Mouse (Mus musculus): ENCODE measurements around the gene Cbx8. TPM values are rescaled to one million over a fixed set of nuclear protein-coding genes. Genes with fewer than 3 reads are reported as not detected.

Cbx8 gene
- polyA plus RNA-seq, 1 experiment from 2014 or later: 13.0 TPM

DNA sequence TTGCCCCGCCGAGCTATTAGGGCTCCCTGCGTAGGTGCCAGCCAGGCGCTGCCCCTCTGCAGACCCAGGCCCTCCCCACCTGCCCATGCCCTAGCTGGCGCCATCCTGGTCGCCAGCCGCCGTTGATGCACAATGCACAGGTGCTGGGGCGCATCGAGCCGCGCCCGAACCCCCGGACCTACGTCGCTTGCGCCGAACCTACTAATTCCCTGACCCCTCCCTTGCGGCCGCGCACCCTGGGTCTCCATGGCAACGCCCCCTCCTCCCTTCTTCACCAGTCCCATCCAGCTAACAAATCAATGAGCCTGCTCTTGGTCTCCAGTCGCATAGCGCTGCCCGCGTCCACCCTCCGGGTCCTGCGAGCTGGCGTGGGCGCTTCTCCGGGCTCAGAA is 552 bp upstream of the Cbx8 start:
- Histone ChIP-seq H3K4me1 (replicated peaks) (peaks cover 86% of the 10 kb centered on the region), H3K9me3 (no peaks in the 10 kb centered on the region), H3K27me3 (ENCODE audit: insufficient read depth, poor library complexity, severe bottlenecking) (peaks cover 90% of the 10 kb centered on the region), H3K27ac (peak overlapping the region; percentile 90), H3K4me3 (peak overlapping the region; percentile 80), H3K36me3 (peaks cover 11% of the 10 kb centered on the region)
- peak; percentile 86 for DNase-seq (ENCODE audit: low spot score)
- WGBS: under 1% methylated on average over 31 of the region's 31 CpGs

DNA sequence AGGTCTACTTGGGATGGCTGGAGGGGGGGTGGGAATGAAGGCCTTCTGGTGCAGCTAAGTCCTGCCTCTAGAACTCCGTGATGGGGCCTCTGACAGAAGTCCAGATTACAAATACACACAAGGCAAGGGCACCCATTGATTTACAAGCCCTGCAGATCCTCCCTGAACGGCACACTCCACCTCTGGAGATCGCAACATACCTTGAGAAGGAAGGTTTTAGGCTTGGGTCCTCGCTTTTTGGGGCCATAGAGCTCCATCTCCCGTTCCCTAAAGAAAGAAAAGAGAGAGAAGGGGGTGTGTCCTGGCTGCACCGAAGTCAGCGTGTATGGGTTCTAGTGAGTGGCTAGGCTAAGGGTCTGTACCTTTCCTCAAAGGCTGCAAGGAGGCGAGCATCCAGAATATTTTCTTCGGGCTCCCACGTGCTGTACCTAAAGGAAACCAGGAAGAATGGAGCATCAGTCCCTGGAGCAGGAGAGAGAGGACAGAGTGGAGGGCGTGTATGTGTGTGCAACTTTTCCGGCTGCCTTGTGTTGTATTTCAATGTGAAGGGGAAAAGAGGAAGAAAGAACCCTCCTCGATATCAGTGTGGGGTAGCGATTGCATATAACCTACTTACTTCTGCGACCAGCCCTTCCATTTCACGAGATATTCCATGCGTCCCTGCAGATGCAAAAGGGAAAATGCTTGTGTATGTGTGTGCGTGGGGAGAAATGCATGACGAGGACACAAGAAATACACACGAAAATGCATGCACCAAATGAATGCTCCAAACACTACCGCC is 847 bp downstream of the Cbx8 start:
- Histone ChIP-seq H3K4me3 (peak overlapping the region; percentile 80), H3K36me3 (peaks cover 11% of the 10 kb centered on the region), H3K9me3 (no peaks in the 10 kb centered on the region), H3K27me3 (ENCODE audit: insufficient read depth, poor library complexity, severe bottlenecking) (peaks cover 90% of the 10 kb centered on the region), H3K4me1 (replicated peaks) (peaks cover 91% of the 10 kb centered on the region), H3K27ac (peak overlapping the region; percentile 94)
- WGBS: 3% methylated on average over 21 of the region's 21 CpGs
- DNase-seq (ENCODE audit: low spot score): no peak

DNA sequence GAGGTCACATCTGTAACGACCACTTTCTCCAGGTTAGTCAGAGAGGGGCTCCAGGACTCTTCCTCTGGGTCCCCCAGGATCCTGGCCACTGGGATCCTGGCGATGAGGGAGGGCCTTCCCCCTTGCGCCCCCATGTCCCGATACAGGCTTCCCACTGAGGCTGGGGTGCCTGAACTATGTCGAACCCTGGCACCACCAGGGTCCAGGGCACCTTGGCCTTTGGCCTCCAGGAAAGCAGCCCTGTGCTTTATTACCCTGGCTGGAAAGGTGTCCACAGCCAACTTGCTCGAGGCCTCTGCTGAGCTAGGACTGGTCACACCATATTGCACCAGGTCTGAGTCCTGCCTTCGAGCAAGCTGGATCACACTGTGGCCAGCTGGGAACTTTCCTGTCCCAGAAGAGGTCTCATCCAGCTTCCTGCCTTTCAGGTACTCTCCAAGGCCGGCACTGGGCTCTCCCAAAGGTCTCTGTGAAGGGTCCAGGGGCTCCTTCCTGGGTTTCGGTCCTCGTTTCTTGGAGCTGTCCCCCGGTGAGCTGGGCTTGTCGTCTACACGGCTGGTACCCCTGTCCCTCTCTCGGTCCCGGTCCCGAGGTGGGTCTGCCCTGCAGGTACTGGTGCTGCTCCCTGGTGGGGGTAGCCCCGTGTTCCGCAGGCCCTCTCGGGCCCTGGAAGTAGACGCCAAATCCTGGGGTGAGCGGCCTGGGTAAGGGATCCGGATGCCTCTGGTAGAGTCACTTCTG is 1.9 kb downstream of the Cbx8 start:
- peaks cover 90% of the 10 kb centered on the region for H3K27me3 ChIP-seq (ENCODE audit: insufficient read depth, poor library complexity, severe bottlenecking)
- 20% methylated on average over 22 of the region's 22 CpGs for WGBS
- H3K27ac ChIP-seq: 0 out of 2 replicates have a peak overlapping the region, but pooled peaks have one; percentile 17
- peak overlapping the region; percentile 80 for H3K4me3 ChIP-seq
- H3K9me3 ChIP-seq: no peaks in the 10 kb centered on the region
- H3K36me3 ChIP-seq: peaks cover 11% of the 10 kb centered on the region
- H3K4me1 ChIP-seq (replicated peaks): peaks cover 92% of the 10 kb centered on the region
- no peak for DNase-seq (ENCODE audit: low spot score)

DNA sequence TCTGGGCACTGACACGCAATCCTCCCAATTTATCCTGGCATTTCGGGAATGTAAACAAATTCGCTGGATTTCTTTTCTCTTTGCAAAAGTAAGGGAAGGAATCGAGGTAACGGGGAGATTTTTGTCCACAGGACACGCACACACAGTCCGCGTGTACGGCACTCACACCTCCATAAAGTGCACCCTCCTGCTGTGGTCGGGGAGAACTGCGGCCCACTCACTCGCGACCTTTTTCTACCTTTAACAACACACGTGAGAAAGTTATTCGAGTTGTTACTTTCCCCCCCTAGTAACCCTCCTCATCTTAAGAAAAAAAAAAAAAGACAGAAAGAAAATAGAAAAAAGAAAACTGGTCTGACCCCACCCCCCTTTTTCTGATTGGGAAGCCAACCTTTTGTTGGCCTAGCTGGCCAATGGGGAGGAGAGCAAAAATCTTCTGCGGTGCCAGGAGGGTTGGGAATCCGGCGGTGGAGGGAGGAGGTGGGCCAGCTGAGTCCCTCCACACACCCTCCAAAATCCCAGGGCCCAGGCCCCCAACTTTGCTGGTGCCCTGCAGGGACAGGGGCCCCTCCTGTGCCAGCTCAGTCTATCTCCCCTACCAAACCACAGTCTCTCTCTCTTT is 2.9 kb downstream of the Cbx8 start:
- peaks cover 11% of the 10 kb centered on the region for H3K36me3 ChIP-seq
- H3K4me3 ChIP-seq: peak overlapping the region; percentile 80
- H3K4me1 ChIP-seq (replicated peaks): peaks cover 93% of the 10 kb centered on the region
- DNase-seq (ENCODE audit: low spot score): peak; percentile 43
- no peak overlapping the region for H3K27ac ChIP-seq
- H3K9me3 ChIP-seq: no peaks in the 10 kb centered on the region
- WGBS: under 1% methylated on average over 18 of the region's 18 CpGs
- H3K27me3 ChIP-seq (ENCODE audit: insufficient read depth, poor library complexity, severe bottlenecking): peaks cover 90% of the 10 kb centered on the region

DNA sequence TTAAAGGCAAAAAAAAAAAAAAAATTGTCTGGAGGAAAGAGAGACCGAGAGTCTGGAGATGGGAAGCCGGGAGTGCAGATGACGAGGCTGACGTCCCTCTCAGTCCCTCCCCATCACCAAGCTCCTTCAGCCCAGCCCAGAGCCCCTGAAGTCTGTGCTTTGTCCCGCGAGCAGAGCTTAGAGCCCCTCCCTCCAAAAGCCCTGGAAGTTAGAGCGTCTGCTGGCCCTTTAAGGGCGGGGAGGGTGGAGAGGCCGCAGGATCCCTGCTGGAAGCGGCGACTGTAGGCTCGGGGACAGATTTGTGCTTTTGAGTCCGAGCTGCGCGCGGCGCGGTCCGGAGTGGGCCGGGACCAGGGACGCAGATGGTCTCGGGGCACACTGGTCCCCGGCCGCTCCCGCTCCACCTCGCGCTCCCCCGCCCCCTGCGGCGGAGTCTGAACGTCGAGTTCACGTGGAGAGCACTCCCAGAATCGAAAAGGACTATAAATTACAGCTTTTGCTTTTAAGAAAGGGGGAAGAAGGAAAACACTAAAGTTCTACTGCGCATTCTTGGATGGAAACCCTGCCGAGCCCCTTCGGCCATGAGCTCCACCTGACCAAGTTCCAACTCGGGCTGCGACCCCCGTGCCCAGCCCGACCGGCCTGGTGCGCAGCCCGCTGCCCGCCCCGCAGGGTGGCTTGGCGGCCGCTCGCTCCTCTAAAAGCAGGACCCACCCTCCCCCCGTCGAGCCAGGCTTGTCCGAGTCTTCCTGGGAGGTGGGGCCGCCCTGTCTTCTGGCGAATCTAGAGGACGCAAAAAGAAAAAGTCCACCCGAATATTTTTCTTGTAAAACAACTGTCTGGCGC is 3.6 kb downstream of the Cbx8 start:
- under 1% methylated on average over 57 of the region's 57 CpGs for WGBS
- peaks cover 86% of the 10 kb centered on the region for H3K4me1 ChIP-seq (replicated peaks)
- peak overlapping the region; percentile 62; the same call in 1 of the 2 replicates for H3K27ac ChIP-seq
- no peaks in the 10 kb centered on the region for H3K9me3 ChIP-seq
- H3K4me3 ChIP-seq: peak overlapping the region; percentile 80
- peak; percentile 73 for DNase-seq (ENCODE audit: low spot score)
- peaks cover 11% of the 10 kb centered on the region for H3K36me3 ChIP-seq
- peaks cover 83% of the 10 kb centered on the region for H3K27me3 ChIP-seq (ENCODE audit: insufficient read depth, poor library complexity, severe bottlenecking)

DNA sequence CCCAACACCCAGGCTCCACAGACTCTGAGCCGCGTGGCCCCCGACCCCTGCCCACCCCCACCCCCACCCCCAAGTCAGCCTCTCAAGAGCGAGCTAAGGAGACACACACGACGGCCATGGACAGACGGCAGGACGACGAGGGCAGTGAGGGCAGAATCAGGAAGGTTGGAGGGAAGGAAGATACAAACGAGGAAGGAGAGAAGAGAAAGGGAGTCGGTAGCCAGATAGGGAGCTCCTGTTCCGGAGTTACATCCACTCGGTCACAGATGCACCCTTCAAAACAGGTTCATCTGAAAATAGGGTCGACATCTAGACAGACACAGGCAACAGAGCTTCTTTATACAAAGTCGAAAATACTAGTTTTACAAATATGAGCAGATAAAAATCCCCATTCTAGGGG is 4.3 kb downstream of the Cbx8 start:
- under 1% methylated on average over 15 of the region's 15 CpGs for WGBS
- H3K4me1 ChIP-seq (replicated peaks): peaks cover 78% of the 10 kb centered on the region
- H3K9me3 ChIP-seq: no peaks in the 10 kb centered on the region
- peak overlapping the region; percentile 80; the same call in 1 of the 2 replicates for H3K4me3 ChIP-seq
- no peak overlapping the region for H3K27ac ChIP-seq
- no peak for DNase-seq (ENCODE audit: low spot score)
- peaks cover 11% of the 10 kb centered on the region for H3K36me3 ChIP-seq
- peaks cover 76% of the 10 kb centered on the region for H3K27me3 ChIP-seq (ENCODE audit: insufficient read depth, poor library complexity, severe bottlenecking)

DNA sequence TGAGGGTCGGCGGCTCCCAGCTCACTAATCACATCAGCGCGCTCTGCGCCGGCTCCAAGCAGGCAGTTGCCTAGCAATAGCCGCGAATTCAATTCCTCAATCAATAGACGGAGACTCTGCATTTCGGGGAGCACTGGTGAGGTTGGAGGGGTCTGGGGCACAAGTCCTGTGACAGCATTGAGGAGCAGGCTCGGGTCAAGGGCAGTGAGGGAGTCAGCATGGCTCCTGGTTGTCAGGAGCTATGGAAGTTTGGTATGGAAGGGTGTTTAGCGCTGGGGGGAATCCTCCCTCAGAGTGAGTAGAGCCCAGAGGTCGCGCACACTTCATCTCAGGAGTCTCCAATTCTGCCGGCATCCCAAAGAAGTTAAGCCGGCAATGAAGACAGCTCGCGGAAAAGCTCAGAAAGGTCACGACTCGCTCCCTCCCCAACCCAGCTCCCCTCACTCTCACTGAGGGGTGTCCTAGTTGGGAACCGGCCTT is 5.0 kb downstream of the Cbx8 start:
- H3K4me1 ChIP-seq (replicated peaks): peaks cover 72% of the 10 kb centered on the region
- peak; percentile 69 for DNase-seq (ENCODE audit: low spot score)
- no peak overlapping the region; the same call in 1 of the 2 replicates for H3K27ac ChIP-seq
- no peaks in the 10 kb centered on the region for H3K9me3 ChIP-seq
- peak overlapping the region; percentile 32 for H3K4me3 ChIP-seq
- H3K36me3 ChIP-seq: peaks cover 17% of the 10 kb centered on the region
- 0% methylated on average over 21 of the region's 21 CpGs for WGBS
- peaks cover 72% of the 10 kb centered on the region for H3K27me3 ChIP-seq (ENCODE audit: insufficient read depth, poor library complexity, severe bottlenecking)

DNA sequence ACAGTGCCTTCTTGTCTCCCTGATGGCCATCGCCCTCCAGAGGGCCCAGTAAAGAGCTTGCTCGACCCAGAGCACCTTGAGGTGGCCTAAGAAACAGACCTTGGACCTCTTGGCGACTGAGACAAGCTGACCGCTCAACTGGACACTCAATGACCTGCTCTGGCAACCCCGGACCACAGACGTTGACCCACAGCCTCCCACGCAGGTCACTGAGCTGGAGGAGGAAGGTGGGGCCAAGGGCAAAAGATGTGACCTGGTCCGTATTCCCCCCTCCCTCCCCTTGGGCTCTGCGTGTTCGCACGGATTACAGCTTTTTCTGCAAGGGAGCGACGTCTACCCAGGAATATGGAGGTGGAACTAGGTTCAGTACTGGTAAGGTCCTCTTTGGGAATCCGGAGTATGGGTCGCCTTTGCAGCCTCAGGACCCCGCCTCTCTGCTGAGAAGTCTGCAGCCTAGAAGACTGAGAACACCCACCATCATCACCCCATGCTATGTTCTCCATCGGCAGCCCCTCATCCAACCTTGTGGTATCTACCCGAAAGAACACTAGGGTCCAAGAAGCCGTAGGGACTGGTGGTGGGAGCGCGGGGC is 5.6 kb downstream of the Cbx8 start:
- DNase-seq (ENCODE audit: low spot score): no peak
- Histone ChIP-seq H3K4me1 (replicated peaks) (peaks cover 67% of the 10 kb centered on the region), H3K27me3 (ENCODE audit: insufficient read depth, poor library complexity, severe bottlenecking) (peaks cover 72% of the 10 kb centered on the region), H3K9me3 (no peaks in the 10 kb centered on the region), H3K4me3 (peak overlapping the region; percentile 32), H3K36me3 (peaks cover 22% of the 10 kb centered on the region), H3K27ac (no peak overlapping the region)
- 1% methylated on average over 21 of the region's 21 CpGs for WGBS

DNA sequence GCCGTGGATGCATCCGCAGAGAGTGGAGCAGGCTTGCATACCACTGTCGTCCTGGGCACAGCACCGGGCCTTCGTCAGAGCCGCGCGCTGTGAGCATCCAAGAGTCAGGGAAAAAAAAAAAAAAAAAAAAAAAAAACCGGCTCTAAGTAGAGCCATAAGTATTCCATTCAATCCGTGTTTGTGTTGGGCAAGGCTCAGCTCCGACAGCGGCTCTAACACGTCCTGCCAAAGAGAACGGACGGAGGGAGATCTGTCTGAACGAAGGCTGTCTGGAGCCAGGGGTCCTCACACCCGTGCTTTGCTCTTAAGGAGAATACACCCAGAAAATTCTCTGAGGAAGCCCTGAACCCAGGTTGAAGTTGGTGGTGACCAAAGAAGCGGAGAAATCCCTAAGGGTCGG is 6.1 kb downstream of the Cbx8 start:
- H3K4me3 ChIP-seq: peak overlapping the region; percentile 39
- DNase-seq (ENCODE audit: low spot score): peak; percentile 23
- H3K27ac ChIP-seq: no peak overlapping the region
- H3K4me1 ChIP-seq (replicated peaks): peaks cover 66% of the 10 kb centered on the region
- H3K36me3 ChIP-seq: peaks cover 28% of the 10 kb centered on the region
- H3K27me3 ChIP-seq (ENCODE audit: insufficient read depth, poor library complexity, severe bottlenecking): peaks cover 68% of the 10 kb centered on the region
- H3K9me3 ChIP-seq: no peaks in the 10 kb centered on the region
- WGBS: under 1% methylated on average over 19 of the region's 19 CpGs

DNA sequence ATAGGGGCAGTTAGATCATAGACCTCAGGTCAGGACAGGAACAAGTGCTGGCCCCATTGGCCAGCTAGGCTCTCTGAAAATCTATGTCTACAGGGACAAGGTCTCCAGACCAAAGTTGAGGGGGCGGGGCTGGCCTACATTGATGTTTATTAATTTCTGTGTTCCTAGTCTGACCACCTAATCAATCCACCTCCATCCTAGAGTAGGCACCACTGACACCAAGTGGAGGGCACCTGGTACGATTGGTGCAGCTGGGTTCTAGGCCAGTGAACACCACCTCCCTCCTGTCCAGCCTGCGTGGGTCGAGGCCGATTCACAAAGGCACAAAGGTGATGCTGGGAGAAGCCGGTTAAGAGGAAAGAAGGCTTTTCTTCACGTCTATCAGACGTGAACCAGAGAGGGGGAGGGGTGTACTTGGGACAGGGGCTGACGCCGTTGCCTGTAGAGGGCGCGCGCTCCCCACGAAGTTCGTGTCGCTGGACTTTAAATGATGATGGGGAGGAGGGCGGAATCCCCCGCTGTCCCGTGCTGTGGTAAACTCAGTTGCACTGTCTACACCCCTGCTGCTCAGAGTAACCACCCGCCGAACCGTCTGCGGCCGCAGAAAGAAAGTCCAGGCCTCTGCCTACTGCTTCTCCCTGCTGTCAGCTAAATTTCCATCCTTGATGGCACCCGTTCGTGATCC is 6.8 kb downstream of the Cbx8 start:
- peaks cover 61% of the 10 kb centered on the region for H3K27me3 ChIP-seq (ENCODE audit: insufficient read depth, poor library complexity, severe bottlenecking)
- H3K27ac ChIP-seq: no peak overlapping the region
- H3K4me3 ChIP-seq: peak overlapping the region; percentile 39
- DNase-seq (ENCODE audit: low spot score): peak; percentile 84
- H3K36me3 ChIP-seq: peaks cover 30% of the 10 kb centered on the region
- H3K9me3 ChIP-seq: no peaks in the 10 kb centered on the region
- WGBS: under 1% methylated on average over 26 of the region's 26 CpGs
- peaks cover 66% of the 10 kb centered on the region for H3K4me1 ChIP-seq (replicated peaks)

DNA sequence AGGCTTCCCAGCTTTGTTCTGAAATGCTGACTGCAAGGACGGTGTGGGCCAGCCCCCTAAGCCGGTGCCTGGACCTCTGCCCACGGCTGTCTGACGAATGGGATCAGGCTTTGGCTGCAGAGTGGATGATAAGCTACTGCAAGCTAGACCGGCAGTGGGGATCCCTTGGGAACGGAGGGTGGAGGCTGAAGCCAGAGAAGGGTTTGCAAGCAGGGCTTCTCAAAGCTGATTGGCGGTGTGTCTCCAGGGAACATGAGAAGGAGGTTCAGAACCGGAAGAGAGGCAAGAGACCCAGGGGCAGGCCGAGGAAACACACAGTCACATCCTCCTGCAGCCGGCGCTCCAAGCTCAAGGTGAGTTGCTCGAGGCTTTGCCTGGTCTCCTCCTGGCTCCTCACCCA is 14.6 kb downstream of the Cbx8 start:
- peaks cover 10% of the 10 kb centered on the region for H3K27me3 ChIP-seq (ENCODE audit: insufficient read depth, poor library complexity, severe bottlenecking)
- H3K4me3 ChIP-seq: peak overlapping the region; percentile 93
- DNase-seq (ENCODE audit: low spot score): no peak
- 73% methylated on average over 12 of the region's 12 CpGs for WGBS
- peak overlapping the region; percentile 31; the same call in 1 of the 2 replicates for H3K27ac ChIP-seq
- H3K36me3 ChIP-seq: peaks cover 68% of the 10 kb centered on the region
- peaks cover 72% of the 10 kb centered on the region for H3K4me1 ChIP-seq (replicated peaks)
- no peaks in the 10 kb centered on the region for H3K9me3 ChIP-seq
